Mouse (Mus musculus): ENCODE results near the gene Olfr140.

DNA sequence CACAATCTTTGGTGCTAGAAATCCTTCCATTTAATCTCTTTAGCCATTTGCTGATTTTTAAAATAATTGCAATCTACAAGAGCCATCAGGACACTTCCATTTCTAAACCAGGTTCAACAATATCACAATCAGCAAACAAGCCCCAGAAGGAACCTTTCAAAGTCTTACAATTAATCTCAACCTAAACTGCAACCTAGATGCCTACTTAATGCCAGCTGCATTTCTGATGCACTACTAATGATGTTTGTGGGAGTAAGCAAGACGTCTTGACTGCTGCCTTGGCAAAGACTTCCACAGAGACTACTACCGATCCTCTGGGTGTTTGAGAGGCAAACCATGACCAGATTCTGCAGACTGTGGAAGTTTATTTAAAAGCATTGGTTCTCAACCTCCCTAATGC, 51.6 kb downstream of the Olfr140 start, which contains the start of gene Olfr1263:
- TF ChIP-seq CTCF (IDR thresholded peaks at IDR 0.05; ENCODE audit: insufficient read depth, low read length) (no peak), POLR2A (IDR thresholded peaks at IDR 0.05; ENCODE audit: borderline replicate concordance, extremely low read depth, low read depth, low read length) (no peak)
